Mouse (Mus musculus): ENCODE measurements around the gene Xlr4a. TPM values are rescaled to one million over a fixed set of nuclear protein-coding genes. Genes with fewer than 3 reads are reported as not detected.

Xlr4a gene
- polyA plus RNA-seq (2014; fragmentation: Illumina TruSeq; extraction: RNeasy Lipid Tissue Mini Kit (QIAGEN cat#74804); ENCODE audit: low read depth, low replicate concordance) = 6.8 TPM

GRCm38 (mm10) chrX:73082267-73083055 lies at the start of gene Xlr4a:
Gene Xlr4a (minus strand): TSS chrX:73082478.

GRCm38 (mm10) chrX:73116747-73117146 lies 34.5 kb upstream of the Xlr4a start, which contains the start of gene Gm14685:
Gene Gm14685 (plus strand): TSS chrX:73117047.

GRCm38 (mm10) chrX:73096941-73097508 lies 14.7 kb upstream of the Xlr4a start, which contains the start of gene Xlr3a:
Gene Xlr3a (minus strand): TSS chrX:73097095.

GRCm38 (mm10) chrX:73064415-73064793 lies 17.9 kb downstream of the Xlr4a start, which contains the start of gene Pnma3:
Gene Pnma3 (plus strand): TSS chrX:73064787.

GRCm38 (mm10) chrX:73037003-73037402 lies 45.3 kb downstream of the Xlr4a start, which contains the start of gene Pnma5:
Gene Pnma5 (minus strand): TSS chrX:73037103.

Other genes with a start within 250 kb of the Xlr4a start
- 105 TPM for gene Cetn2, start 164.1 kb downstream of the Xlr4a start, polyA plus RNA-seq (2014; fragmentation: Illumina TruSeq; extraction: RNeasy Lipid Tissue Mini Kit (QIAGEN cat#74804); ENCODE audit: low read depth, low replicate concordance)
- 60.8 TPM for gene Nsdhl, start 163.9 kb downstream of the Xlr4a start, polyA plus RNA-seq (2014; fragmentation: Illumina TruSeq; extraction: RNeasy Lipid Tissue Mini Kit (QIAGEN cat#74804); ENCODE audit: low read depth, low replicate concordance)
- gene Zfp185, start 95.1 kb downstream of the Xlr4a start, polyA plus RNA-seq (2014; fragmentation: Illumina TruSeq; extraction: RNeasy Lipid Tissue Mini Kit (QIAGEN cat#74804); ENCODE audit: low read depth, low replicate concordance) = 2.4 TPM
- gene Pnma5, start 45.4 kb downstream of the Xlr4a start, polyA plus RNA-seq (2014; fragmentation: Illumina TruSeq; extraction: RNeasy Lipid Tissue Mini Kit (QIAGEN cat#74804); ENCODE audit: low read depth, low replicate concordance) = not detected
- gene Pnma3, start 17.7 kb downstream of the Xlr4a start, polyA plus RNA-seq (2014; fragmentation: Illumina TruSeq; extraction: RNeasy Lipid Tissue Mini Kit (QIAGEN cat#74804); ENCODE audit: low read depth, low replicate concordance) = not detected
- 36.3 TPM for gene Xlr3a, start 14.6 kb upstream of the Xlr4a start, polyA plus RNA-seq (2014; fragmentation: Illumina TruSeq; extraction: RNeasy Lipid Tissue Mini Kit (QIAGEN cat#74804); ENCODE audit: low read depth, low replicate concordance)
- not detected for gene Gm14685, start 34.6 kb upstream of the Xlr4a start, polyA plus RNA-seq (2014; fragmentation: Illumina TruSeq; extraction: RNeasy Lipid Tissue Mini Kit (QIAGEN cat#74804); ENCODE audit: low read depth, low replicate concordance)
- not detected for gene Xlr5b, start 66.3 kb upstream of the Xlr4a start, polyA plus RNA-seq (2014; fragmentation: Illumina TruSeq; extraction: RNeasy Lipid Tissue Mini Kit (QIAGEN cat#74804); ENCODE audit: low read depth, low replicate concordance)
- not detected for gene DXBay18, start 67.0 kb upstream of the Xlr4a start, polyA plus RNA-seq (2014; fragmentation: Illumina TruSeq; extraction: RNeasy Lipid Tissue Mini Kit (QIAGEN cat#74804); ENCODE audit: low read depth, low replicate concordance)
- not detected for gene Spin2d, start 94.5 kb upstream of the Xlr4a start, polyA plus RNA-seq (2014; fragmentation: Illumina TruSeq; extraction: RNeasy Lipid Tissue Mini Kit (QIAGEN cat#74804); ENCODE audit: low read depth, low replicate concordance)
- gene Xlr3b, start 109.7 kb upstream of the Xlr4a start, polyA plus RNA-seq (2014; fragmentation: Illumina TruSeq; extraction: RNeasy Lipid Tissue Mini Kit (QIAGEN cat#74804); ENCODE audit: low read depth, low replicate concordance) = 9.8 TPM
- gene Xlr4b, start 131.9 kb upstream of the Xlr4a start, polyA plus RNA-seq (2014; fragmentation: Illumina TruSeq; extraction: RNeasy Lipid Tissue Mini Kit (QIAGEN cat#74804); ENCODE audit: low read depth, low replicate concordance) = 12.9 TPM
- 10.1 TPM for gene F8a, start 145.8 kb upstream of the Xlr4a start, polyA plus RNA-seq (2014; fragmentation: Illumina TruSeq; extraction: RNeasy Lipid Tissue Mini Kit (QIAGEN cat#74804); ENCODE audit: low read depth, low replicate concordance)
- gene Xlr4c, start 160.7 kb upstream of the Xlr4a start, polyA plus RNA-seq (2014; fragmentation: Illumina TruSeq; extraction: RNeasy Lipid Tissue Mini Kit (QIAGEN cat#74804); ENCODE audit: low read depth, low replicate concordance) = 5.4 TPM
- not detected for gene Xlr3c, start 182.9 kb upstream of the Xlr4a start, polyA plus RNA-seq (2014; fragmentation: Illumina TruSeq; extraction: RNeasy Lipid Tissue Mini Kit (QIAGEN cat#74804); ENCODE audit: low read depth, low replicate concordance)
- not detected for gene Xlr5a, start 210.5 kb upstream of the Xlr4a start, polyA plus RNA-seq (2014; fragmentation: Illumina TruSeq; extraction: RNeasy Lipid Tissue Mini Kit (QIAGEN cat#74804); ENCODE audit: low read depth, low replicate concordance)
- not detected for gene Xlr5c, start 210.5 kb upstream of the Xlr4a start, polyA plus RNA-seq (2014; fragmentation: Illumina TruSeq; extraction: RNeasy Lipid Tissue Mini Kit (QIAGEN cat#74804); ENCODE audit: low read depth, low replicate concordance)

Measured in sigmoid colon, adult 10 weeks (tissue).